Mouse (Mus musculus) gastrocnemius, adult 8-10 months (tissue): ENCODE results near the gene Scarb2. TPM values are rescaled to one million over a fixed set of nuclear protein-coding genes. Genes with fewer than 3 reads are reported as not detected.
"Not testable (repeated sequence)": the region's sequence is repeated elsewhere in the genome, so short reads cannot be mapped to it uniquely, and the experiment has no call there.

Experiments
- DNase-seq, 2 experiments: peaks; one replicate each; pipeline ENCODE4 v3.0.0; 2022; ENCODE audit warnings: low spot score in 2 of 2
- total RNA-seq, 4 experiments: library from RNA; stranded (reverse); gene quantifications; 2 replicates each; pipeline ENCODE4 v1.2.4; 2022

The Scarb2 gene
- 10 to 100 TPM; 72.4 to 89.7 (median 80.3) TPM for total RNA-seq

DNA sequence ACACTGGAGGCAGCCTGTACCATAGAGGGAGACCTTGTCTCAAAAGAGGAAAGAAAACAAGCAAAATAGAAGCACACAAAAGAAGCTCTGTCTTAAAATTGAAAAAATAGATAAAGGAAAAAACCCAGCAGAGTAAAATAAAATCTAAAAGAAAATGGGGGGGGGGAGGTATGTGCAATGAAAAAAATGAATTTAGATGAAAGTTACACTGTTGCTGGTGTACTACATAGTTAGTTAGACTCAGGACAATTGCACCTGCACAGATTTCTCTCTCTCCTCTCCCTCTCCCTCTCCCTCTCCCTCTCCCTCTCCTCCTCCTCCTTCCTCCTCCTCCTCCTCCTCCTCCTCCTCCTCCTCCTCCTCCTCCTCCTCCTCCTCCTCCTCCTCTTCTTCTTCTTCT, at the start of gene Scarb2:
Gene Scarb2, minus strand, starts transcription at position 101 of the 400 bp plus-strand sequence.
- no peak for DNase-seq

DNA sequence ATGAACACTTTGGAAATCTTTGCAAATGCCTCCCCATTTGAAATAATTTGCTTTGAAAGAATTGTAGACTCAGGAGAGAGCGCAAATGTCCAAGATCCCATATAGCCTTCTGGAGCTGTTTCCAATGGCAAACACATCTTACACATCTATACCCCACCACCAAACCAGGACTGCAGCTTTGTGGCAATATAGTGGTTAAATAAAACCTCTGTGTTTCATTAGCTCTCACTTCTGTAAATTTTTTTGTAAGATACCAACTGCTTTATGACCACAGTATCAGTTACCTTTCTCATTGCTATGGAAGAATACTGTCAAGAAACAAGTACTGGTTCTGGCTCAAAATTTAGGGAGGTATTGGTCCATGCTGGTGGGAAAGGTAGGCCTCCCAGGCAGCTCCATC, 49.3 kb upstream of the Scarb2 start:
- no peak for DNase-seq

DNA sequence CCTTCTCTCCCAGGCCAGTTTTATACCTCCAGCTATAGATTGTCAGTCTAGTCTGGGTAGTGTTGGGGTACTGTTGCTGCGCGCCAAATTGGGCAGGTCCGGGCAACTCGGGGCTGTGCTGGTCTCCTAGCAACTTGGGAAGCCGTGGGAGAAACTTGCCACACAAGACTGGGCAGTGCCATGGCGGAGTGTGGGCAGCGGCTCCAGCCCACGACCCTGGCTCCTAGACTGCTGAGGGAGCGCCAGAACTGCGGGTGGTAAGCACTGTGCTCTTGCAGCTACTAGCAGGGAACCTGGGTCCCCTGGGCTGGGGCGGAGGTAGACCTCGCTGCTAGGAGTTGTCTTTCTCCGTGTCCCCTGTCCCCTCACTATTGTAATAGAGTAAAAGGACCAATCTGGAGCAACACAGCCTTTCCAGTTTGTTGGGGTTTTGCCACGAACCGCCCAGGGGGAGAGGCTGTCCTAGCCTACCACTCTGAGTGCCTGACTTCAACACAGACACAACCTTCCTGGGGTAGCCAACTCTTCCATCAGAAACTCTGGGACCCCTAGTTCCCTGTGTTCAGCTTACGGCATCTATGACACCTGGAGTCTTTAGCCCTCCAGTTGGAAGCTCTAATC, 48.4 kb upstream of the Scarb2 start, which contains the start of gene Fam47e:
Gene Fam47e, plus strand, starts transcription at position 179 of the 621 bp plus-strand sequence.
- DNase-seq: no peak

DNA sequence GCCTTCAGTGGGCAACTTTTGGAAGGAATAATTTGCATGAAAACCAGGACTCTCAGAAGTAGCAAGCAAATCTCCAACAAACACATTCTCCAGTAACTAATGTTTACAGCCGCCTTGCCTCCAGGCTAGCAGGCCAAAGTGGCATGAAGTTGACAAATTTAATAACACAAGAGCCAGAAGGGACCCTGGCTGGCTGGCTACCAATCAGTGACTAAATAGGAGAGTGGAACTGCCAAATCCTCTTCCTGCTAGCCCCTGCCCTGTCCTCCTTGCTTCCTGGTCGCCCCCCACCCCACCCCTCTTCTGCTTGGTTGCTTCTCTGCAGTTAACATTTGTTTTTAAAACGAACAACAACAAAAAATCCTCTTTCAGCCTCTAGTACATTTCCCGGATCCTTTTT, 47.8 kb upstream of the Scarb2 start:
- DNase-seq: no peak

DNA sequence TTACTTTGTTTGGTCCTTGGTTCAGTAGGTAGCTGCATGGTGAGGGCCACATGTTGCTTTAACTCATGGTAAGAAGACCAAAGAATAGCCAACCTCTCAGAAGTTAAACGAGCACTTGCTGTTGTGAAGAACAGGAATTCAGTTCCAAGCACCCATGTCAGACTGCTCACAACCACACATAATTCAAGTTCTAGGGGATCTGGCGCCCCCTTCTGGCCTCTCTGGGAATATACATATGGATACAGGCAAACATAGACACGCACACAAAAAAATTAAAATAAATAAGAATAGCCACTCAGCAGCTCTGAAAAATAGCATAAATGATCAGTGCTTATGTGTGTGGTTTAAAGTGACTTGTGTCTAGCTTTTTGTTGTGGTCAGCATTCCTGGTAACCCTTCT, 47.3 kb upstream of the Scarb2 start:
- DNase-seq: no peak

DNA sequence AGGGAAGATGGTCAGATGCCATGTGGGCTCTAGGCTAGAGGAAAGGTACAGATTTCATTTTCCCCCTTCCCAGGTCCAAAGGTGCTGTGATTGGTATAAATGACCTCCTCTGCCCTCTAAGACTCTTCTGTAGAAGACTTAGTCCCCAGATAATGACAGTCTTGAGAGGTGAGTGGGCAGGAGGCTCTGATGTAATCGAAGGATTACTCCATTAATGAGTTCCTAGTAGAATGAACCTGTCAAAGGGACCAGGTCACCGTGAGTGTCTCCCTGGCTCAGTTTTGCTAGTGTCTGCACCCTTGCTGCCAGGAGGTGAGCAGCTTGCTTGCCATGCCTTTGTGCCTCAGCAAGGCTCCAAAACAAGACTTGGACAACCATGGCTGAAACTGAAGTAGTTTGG, 46.0 kb upstream of the Scarb2 start:
- no peak for DNase-seq

DNA sequence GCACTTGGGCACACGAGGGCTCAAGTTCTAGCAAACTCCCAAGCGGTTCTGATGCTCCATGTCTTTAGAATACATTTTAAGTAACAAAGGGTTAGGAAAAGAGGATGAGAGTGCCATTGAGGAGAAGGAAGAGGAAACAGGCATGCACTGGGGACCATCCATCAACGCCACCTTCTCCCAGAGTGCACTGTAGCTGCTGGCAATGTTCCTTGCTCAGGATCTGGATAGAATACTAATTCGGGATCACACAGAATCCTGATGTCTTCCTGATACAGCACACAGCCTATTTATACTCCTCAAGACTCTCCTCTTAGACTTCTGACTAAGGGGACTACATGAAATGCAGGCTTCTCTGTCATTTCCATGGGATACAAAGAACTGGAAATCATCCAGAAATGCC, 33.1 kb upstream of the Scarb2 start:
- no peak for DNase-seq

DNA sequence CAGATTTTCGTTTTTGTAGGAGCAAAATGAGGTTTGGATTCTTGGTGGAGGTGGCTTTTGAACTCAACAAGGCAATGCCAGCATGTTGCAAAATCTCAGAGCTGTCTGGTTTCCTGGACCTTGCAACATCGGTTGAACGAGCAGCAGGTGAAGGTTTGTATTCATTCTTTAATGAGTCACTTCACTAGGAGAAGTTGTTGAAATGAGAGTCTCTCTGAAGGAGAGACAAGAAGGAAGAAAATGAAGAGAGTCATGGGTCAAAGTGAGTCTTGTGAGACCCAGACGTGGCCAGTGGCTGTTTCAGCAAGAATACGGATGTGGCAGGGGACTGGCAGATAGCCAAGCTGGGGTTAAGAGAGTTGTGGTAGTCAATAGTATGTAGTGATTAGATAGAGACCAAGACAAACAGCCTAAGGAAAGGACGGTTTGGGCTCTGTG, 18.2 kb upstream of the Scarb2 start:
- no peak for DNase-seq

DNA sequence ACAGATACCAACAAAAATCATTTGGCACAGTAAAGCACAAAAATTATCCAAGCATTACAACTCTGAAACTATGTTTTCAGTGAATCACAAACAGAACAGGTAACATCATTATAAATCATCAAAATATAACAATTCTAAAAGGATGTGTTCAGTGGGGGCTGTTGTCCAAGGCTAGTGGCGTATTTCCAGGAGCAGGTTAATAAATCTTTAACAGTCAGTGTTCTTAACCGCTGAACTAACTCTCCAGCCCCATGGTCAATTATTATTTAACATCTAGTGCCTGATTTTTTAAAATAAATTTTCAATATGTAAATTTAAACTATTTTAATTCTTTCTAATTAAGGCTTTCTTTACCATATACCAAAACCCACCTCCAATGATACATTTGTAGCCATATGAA, 14.5 kb upstream of the Scarb2 start:
- DNase-seq: not testable (repeated sequence)

DNA sequence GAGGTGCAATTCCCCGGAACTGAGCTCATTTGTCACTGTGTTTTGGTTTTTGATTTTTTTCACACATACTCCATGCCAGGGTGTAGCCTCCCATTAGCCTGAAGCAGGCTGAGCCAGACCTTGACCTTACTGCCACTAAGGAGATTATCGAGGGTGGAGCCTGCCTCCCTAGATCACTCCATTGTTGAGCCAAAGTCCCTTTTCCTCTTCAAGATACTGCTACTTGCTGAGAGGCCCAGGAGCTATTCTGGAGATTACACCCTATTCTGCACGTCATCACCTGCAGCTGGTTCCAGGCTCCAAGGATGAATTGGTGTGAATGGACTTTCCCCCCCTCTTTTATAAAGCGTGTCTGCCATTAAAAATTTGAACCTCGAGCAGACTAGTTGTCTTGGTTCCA, 5.4 kb upstream of the Scarb2 start:
- DNase-seq: no peak

DNA sequence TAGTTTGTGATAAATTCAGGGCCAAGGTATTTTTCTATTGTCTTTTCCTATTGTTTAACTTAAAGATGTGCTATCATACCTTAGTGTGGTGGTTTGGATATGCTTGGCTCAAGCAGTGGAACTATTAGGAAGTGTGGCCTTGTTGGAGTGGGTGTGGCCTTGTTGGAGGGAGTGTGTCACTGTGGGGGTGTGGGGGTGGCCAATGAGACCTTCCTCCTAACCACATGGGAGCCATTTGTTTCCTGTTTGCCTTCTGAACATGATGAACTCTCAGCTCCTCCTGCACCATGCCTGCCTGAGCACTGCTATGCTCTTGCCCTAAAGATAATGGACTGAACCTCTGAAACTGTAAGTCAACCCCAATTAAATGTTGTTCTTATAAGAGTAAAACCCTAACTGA, 4.6 kb upstream of the Scarb2 start:
- no peak for DNase-seq

DNA sequence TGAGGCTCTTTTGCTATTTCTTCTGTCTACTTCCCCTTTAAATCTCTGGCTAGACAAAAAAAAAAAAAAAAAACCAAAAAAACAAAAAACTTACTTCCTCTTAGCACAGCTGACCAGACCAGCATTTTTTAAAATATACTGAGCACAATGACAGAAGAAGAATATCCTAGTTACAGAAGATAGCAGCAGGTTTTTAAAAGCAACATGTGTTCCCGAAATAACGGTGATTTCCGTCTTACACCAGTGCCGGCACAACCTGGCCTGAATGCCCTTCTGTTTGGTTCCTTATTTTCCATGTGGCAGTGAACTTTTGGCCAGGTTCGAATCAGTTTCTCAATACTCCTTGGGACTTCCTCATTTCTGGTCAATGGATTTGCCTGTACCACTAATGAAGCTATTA, 2.2 kb upstream of the Scarb2 start:
- DNase-seq: no peak

DNA sequence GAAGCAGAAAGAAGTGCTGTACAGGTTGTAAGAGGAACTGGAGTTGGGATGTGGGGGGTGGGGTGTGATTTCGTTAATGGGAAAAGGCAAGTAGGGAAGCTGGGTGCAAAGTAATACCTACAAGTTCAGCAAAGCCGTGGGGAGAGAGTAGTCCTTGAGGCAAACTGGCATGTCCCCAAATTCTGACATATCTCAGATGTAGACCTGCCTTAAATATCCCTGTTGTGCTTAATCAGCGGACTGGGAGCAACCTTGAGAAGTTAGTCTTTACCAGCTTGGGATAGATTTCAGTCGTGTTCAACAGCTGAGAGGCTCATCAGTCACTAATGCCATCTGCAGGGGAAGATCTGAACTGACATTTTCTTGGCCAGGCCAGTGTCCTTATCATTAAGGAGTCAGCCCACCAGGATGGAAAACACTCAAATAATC, 318 bp downstream of the Scarb2 start:
- peak; percentile 47 to 56 for DNase-seq

DNA sequence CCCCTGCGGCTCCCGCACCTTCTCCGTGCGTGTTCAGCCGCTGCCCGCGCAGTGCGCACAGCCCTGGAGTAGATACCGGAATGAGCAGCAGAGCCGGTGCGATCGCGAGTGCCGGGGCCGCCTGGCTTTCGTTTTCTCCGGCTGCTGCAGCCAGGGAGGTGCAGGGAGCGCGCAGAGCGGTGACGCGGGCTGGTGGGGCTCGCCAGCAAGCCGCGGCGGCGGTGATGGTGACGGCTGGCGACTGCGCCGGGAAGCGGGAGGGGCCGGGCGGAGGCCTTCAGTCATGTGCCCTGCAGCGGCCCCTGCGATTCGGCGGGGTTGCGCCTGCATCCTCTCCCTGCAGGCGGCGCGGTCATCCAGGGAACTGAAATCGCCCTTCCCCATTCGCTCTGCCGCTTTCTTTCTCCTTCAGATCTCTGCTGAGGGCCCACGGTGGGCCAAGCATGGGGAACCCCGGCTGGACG, 1.2 kb downstream of the Scarb2 start:
- DNase-seq: peak; percentile 96 to 97

DNA sequence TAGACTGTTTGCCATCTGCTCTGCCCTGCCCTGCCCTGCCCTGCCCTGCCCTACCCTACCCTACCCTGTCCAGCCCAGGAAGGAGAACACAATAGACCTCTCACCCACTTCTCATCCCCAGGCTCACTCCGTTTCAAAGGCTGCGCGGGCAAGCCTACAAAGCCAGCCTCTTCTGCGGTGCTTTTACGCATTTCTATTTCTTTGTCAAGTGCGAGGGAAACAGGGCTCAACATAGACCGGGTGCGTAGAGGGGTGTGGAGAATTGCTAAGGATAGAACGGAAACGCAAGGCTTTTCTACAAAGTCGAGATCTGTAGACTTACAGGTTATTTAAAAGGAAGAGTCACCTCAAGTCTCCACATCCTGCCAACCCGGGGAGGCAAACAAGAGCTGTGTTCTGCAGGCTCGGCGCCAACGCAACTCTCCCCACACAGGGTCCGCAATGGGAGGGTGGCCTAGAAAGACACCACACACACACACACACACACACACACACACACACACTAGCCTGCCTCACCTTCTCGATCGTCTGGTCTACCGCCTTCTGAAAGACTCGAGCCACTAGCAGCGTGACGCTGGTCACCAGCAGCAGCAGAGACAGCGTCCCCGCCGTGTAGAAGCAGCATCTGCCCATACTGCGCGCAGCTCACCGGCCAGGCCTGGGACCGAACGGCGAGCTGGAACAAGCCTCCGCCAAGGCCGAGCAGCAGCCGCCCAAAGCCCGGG, 1.8 kb downstream of the Scarb2 start:
- peak in 1 of 2 experiments; percentile 33 for DNase-seq

DNA sequence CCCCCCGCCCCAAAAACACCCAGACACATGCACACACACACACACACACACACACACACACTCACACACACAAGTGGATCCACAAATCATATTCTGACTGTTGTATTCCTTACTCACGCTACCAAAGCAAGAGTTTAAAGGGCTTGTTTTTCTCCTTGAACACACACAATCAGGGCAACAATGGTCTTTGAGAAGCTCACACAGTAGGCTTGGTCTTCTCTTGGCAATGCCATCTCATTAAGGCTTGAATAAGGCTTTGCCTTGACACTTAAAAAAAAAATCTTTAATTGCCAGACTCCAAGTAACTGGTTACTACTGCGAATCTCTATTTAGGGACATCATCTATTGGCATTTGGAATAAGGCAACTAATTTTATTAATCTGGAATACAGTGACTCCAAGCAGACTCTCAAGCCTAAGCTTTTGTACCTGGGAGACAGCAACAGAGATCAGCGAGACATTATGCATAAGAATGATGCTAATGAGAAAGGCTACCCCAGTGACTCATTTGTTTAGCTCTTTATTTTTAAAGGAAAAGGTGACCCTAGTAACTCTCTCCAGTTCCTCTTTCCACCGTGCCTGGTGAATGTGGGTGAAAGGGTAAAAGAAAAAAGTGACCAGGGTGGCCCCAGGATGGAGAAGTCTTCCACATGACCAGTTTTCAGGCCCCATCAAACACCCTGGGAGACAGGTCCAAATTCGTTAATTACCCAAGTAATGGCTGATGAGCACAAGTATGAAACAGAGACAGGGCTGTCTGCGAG, 2.6 kb downstream of the Scarb2 start:
- DNase-seq: no peak

DNA sequence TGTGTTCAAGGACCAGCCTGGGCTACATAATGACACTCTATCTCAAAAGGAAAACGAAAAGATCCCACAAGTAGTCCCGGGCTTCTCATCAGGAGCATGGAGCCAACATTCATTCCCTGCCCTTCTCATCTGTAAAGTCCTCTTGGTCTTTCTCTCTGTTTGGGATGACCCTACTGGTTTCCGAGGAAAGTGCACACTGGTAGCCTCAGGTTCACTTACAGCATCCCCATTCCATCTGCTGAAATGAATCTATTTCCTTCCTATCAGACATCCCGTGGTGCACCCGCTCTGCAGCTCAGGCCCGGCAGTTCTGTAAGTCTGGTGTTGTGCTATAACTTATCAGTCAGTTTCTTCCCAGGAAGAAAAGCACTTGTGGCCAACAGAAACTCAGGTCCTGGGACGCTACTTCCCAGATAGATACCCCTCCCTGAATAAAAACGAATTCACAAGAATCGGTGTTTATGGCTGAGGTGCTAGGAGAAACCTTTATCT, 3.2 kb downstream of the Scarb2 start:
- DNase-seq: no peak

DNA sequence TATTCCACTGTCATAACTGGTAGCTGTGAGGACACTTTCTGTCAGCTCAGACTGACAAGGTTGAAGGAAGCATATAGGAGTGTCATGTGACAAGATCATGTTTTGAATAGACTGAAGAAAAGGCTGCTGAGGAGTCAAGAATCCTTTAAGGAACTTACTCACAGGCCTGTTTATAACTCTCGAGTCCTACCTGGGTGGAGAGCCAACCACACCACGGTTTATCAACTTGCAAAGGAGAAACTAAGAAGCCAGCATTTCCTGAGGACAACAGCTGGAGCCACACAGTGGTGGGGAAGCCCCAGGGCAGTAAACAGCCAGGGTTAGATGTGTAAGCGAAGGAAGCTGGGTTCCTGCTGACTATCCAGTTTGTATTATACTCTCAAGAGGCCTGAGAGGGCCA, 7.3 kb downstream of the Scarb2 start:
- no peak for DNase-seq

DNA sequence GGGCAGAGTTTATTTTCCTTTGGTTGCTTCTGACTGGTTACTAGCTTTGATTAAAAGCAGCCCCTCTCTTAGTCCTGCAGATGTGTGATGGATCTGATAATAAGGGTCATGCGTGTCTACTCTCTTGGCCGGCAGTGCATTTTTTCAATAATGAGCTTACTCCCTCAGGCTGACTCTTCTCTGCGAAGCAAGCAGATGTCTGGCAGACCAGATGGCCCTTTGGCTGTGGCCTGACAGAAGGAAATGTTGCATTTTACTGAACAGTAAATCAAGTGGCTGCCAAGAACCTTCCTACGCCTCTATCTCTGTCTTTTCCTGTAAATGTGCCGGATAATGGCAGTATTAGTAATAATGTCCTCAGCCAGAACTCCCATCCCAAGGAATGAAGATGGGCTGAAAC, 8.0 kb downstream of the Scarb2 start:
- DNase-seq: no peak

DNA sequence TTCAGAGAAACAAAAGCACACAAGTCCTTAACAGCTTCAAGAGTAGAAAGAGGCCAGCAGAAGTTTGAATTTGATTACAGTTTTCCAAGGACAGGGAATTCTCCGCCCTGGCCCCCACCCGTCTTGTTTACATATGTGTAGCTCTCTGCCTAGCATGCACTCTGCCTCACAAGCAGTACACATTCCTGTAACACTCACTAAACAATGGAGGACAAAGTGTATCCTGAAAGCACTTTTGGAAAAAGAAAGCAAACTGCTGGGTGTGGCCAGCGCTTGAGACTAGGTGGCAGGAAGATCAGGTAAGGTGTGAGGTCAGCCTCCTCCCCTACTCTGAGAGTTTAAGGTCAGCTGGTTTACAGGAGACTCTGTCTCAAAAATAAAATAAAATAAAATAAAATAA, 8.4 kb downstream of the Scarb2 start:
- DNase-seq: no peak

DNA sequence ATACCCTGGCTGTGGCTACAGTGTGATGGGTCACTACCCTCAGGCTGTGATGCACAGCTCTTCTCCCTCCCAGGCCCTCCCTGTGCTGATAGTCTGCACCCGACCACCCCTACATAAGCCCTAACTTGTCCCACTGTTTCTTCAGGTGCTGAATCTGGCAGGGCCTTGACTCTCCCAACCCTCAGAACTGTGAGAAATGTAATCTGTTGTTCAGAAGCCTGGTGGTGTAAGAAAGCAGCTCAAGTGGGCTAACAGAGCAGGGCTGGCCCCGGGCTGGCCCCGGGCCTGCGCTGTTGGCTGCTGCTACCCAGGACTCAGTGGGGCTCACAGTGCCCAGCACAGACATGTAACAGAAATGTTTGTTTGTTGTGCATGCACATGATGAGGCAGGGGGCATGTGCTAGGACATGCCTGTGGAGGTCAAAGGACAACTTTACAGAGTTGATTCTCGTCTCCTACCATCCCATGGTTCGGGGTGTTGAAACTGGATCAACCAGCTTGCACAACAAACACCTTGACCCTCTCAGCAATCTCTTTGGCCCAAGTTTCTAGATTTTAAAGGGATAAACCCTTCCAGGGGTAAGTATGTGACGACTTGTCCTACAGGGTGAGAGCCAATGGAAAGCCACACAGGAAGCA, 10.7 kb downstream of the Scarb2 start:
- DNase-seq: no peak

DNA sequence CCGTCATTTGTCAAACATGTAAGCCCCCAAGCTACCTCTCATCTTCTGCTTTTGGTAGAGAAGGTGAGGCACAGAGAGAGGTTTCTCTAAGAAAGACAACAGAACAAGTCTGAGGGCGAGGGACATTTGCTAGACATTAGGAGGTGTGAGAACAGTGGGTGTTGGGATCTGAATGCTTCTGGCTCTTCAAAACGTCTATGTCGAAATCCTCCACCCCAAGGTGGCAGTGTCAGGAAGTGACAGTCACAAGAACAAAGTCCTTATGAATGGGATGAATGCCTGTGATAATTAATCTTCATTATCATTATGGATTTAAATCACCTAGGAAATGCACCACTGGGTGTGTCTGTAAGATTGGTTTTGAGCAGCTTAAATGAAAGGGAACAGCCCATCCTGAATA, 11.3 kb downstream of the Scarb2 start:
- no peak for DNase-seq
